Mouse (Mus musculus): ENCODE measurements around the gene Vwa5a.

Gene Vwa5a

DNA sequence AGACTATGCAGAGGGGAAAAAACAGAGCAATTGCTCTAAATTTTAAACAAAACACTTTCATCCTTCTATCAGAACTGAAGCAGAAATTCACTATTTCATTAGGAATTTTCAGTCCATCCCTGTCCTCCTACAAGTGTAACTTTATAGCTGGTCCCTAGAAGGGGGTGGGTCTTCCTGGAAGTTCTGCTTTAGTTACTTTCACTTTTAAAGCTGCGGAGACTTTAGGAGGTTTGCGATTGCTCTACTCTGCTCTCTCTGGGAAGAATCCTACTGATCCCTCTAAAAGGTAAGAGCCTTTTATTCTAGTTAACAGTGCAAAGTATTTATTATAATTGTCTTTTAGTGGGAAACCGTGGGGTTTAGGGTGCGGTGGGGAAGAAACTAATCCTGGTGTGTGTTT, at the start of gene Vwa5a:
Gene Vwa5a, plus strand, starts transcription at position 167 of the 400 bp plus-strand sequence.
- peak; percentile 74 for DNase-seq (ENCODE audit: low spot score)

DNA sequence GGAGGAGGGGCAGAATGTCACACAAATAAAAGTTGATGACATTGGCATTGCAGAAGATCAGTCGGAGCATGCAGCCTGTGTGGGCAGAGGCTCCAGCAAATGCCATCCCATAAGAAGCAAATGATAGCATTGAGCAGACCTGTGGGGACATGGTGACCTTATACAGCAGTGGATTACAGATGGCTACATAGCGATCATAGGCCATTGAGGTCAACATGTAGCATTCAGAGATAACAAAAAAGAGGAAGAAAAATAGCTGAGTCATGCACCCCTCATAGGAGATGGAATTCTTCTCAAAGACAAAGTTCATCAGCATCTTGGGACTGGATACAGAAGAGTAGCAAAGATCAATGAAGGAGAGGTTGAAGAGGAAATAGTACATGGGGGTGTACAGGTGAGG, 45.2 kb upstream of the Vwa5a start:
- DNase-seq (ENCODE audit: low spot score) = no peak

DNA sequence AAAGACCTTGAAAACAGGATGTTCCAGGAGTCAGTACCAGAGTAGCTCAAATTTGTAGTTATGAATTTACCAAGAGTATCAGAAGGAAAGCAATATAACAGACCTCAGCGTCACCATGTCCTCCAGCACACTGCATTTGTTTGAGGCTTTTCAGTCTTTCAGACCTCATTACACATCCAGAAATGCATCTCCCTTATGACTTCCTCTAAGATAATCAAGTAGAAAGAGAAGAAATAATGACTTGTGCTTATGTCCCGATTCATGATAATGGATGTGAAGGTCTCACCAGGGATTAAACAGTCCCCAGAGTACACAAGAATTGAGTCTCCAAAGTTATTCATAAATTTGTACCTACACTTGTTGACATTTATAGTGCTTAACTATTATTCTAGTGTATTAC, 43.6 kb upstream of the Vwa5a start, which contains the start of gene Olfr918:
Gene Olfr918, minus strand, starts transcription at position 101 of the 400 bp plus-strand sequence.
- no peak for DNase-seq (ENCODE audit: low spot score)

DNA sequence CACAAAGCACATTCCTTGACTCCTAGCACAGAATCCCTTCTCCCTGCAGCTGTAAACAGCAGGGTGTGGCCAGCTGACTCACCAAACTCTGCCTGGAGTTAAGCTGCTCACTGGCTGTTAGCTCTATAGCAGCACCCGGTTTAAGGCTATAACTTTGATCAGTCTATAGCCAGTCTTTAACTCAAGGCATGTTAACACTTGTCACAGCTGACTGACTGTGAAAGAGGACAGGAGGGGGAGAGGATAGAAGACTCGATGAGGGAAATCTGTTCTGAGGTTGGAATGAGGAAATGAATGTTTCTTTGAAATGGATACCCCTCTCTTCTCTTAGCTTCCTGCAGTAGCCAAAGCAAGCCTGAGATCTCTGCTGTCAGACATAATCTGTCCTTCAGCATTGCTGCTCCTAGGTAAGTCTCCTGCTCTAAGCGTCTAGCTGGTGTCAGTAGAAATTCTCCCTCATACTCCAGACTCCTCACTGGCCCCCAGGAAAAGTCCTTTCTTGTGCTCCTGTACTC, 916 bp downstream of the Vwa5a start:
- peak; percentile 12 for DNase-seq (ENCODE audit: low spot score)

DNA sequence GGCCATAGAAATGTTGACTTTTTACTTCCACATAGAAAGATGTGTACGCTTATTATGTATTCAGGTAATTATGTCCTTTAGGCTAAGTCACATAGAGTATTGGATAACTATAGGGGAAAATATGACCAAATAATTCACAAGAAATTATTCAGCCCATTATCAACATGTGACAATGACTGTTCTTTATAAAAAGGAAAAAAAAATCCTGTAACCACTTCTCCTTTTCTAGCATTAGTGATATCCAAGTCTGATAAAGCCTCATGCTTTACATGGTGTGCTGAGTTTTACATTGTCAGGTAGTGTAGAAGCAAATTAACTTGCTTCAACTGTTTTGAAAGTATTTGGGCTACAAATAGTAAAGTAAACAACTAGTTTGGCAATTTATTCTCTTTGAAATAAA, 6.0 kb downstream of the Vwa5a start:
- DNase-seq (ENCODE audit: low spot score) = no peak

DNA sequence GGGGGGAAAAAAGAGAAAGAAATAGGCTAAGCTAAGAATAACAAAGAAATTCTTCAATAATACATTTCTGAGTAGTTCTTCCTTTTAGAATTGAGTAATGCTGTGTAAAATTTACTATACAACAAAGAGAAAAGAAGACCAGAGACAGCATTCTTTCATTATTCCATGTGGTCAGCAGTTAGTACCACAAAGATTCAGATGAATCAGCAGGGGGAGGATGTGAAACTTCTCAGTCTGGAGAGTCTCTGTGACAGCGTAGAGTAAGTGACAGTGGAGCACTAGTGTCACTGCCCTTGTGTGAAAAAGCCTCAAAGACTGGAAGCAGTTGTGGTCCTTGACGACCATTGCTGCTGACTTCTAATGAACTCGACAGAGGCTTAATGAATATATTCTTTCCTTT, 10.2 kb downstream of the Vwa5a start:
- DNase-seq (ENCODE audit: low spot score) = no peak

DNA sequence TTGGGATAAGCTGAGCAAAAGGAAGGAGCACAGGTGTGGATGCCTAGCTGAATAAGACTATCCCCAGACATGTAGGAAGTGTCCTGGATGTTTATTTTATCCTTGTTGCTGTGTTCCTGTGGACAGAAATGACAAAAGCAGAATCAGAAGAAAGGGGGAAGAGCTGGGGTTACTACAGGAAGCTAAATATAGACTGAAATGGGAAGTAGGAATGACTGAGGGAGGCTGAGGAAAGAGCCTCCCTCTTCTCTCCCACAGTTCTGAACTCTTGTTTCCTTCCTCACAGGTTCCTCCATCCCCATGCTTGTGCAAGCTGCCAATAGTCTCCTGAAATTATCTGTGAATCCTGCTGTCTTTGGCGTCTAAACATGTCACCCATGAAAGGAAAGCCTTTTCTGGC, 23.3 kb downstream of the Vwa5a start:
- DNase-seq (ENCODE audit: low spot score) = no peak

DNA sequence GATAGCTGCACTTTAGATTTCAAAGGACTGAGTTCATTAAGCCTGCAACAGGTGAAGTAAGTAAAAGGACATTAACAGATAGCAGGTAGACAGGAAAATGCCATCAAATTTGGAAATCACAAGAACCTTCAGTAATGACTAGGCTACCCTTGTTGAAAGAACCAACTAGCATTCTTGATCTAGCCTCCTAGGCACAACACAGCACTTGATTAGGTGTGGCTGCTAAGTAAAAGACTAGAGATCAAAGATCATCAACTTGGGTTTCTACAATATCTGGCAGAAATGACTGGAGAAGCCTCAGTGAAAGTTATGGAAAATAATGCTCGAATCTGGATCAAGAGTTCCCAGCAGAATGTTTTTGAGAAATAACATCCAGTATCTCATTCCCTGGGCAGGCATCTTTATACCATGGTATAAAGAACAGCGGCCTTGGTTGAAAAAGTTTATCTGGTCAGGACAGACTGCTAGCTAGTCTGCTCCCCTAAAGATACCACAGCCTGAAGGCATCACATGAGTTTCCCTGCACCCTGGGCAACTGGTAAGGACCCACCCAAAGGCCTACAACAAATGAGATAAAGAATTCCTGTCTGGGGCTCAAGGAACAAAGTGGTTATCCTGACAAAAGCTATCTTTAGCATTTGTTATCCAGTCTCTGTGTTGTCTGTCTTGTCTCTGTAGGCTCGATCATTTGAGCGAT, 26.7 kb downstream of the Vwa5a start:
- DNase-seq (ENCODE audit: low spot score) = no peak

DNA sequence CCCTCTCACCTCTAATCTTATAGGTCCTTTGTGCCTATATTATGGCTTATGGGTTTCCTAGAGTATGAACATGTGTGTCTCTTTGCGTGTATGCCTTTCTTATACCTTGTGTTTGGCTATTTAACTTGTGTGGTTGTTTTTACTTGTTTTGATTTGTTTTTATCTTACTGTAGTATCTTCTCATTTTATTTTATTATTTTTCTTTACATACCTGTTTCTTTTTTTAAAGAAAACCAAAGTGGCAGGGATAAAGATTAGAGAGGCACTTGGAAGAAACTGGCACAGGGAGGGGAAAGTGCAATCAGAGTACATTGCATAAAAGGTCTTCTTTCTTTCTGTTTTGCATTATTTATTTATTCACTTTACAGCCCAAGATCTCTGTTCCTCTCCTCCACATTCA, 33.9 kb downstream of the Vwa5a start, which contains the start of gene Olfr920:
Gene Olfr920, plus strand, starts transcription at position 301 of the 400 bp plus-strand sequence.
- no peak for DNase-seq (ENCODE audit: low spot score)

DNA sequence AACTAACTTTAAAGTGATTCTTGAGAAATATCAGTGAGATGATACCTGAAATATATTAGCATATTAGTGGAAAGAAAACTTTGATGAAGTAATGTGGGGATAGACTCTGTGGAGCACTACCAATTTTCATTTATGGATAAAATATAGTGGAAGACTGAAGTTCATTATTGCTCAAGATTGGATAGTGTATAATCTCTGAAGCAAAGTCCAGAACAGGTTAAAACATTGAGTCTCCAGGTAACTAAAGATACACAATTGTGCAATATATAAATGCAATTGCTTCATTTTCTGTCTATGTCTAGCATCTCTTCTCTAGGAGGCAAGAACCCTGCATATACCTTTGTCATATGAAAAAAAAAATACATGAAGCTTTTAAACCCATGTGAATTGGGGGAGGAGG, 54.7 kb downstream of the Vwa5a start, which contains the start of gene Olfr921:
Gene Olfr921, plus strand, starts transcription at position 301 of the 400 bp plus-strand sequence.
- no peak for DNase-seq (ENCODE audit: low spot score)

DNA sequence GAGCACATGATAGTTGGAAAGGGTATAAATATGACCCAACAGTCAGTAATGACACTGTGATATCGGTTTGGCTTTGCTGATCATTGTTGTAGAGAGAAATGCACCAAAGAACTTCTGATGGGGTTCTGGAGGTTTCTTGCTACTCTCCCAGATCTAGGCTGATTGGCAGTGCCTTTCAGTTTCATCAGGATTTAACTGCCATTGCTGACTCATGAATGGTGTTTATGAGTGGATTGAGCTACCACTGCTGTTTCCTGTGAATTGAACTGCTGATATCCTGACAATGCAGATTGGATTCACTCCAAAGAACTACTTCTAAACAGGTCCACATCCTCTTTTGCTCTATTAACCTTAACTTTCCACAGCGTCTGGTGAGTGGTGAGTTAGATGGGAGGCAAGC, 74.6 kb downstream of the Vwa5a start:
- no peak for DNase-seq (ENCODE audit: low spot score)

All from embryo, embryonic 10.5 days (tissue).